Mouse (Mus musculus): ENCODE results near the gene Il1f8.

DNA sequence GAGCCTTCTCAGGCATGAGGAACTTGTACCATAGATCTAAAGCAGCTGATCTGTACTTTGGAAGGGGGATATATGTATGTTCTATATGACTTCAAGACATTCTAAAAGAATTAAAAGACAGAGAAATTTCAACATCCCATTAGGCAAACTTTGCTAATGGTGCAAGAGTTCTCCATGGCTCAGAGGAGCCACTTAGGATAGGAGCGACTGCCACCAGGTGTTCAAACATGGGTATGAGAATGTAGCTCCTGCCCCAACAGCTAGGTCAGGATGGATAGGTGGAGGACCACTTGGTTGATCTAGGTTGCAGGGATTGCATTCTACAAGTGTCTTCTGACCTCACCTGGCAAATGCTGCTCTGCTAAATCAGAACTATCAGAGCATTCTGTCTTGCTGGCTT, 35.2 kb downstream of the Il1f8 start:
- TF ChIP-seq POLR2A (IDR thresholded peaks at IDR 0.05; ENCODE audit: borderline replicate concordance, low read depth, low read length) (no peak), CTCF (IDR thresholded peaks at IDR 0.05; ENCODE audit: low read depth, low read length) (no peak)
